Mouse (Mus musculus) gastrocnemius, adult 18-20 months (tissue): ENCODE results near the gene Vmn1r158. TPM values are rescaled to one million over a fixed set of nuclear protein-coding genes. Genes with fewer than 3 reads are reported as not detected.
"Not testable (repeated sequence)": the region's sequence is repeated elsewhere in the genome, so short reads cannot be mapped to it uniquely, and the experiment has no call there.

ENCODE experiments used
- DNase-seq: peaks from one replicate; pipeline ENCODE4 v3.0.0; 2021; ENCODE audit warnings: low spot score
- long read RNA-seq, 2 experiments: library from polyadenylated mRNA; stranded (forward); transcript quantifications; one replicate each; pipeline ENCODE4 v2.0.0; 2021
- total RNA-seq, 2 experiments: library from RNA; stranded (reverse); gene quantifications; 2 replicates each; pipeline ENCODE4 v1.2.3; 2021

The Vmn1r158 gene
- total RNA-seq = not detected
- long read RNA-seq, experiment 1 = 0 reads
- long read RNA-seq, experiment 2 = 0 reads

DNA sequence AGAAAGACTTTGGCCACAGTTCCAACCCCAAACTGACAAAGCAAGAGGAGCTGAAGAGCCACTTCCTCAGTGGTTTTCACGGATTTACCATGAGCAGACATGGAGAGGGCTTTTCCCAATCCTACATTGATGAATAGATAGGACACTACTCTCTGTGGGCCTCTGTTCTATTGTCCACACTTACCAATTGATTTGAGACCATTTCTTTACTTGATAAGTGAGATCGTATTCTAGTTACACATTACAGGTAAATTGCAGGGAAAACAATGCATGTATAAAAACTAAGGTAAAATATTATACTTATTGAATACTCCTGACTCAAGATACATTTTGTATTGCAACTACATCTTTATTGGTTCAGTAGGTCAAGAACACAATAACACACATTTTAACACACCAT is at the start of gene Vmn1r158:
Gene Vmn1r158, minus strand, starts transcription at position 101 of the 400 bp plus-strand sequence.
- not testable (repeated sequence) for DNase-seq

DNA sequence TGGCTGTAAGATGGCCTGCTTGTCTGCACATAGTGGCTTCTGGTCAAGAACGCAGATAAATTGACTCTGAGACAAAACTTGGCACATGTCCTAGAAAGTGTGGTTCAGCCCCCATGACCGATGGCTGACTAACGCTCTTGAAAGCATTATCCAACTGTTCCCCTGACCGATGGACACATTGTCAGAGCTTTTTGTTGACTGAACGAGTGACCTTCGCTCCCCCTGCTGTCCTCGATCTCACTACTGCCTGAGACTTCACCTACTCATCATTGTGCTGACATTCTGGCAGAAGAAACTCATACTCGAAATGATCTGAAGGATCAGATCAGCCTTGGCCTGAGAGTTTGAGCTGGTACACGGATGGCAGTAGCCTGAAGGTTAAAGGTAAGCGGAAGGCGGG is 14.6 kb downstream of the Vmn1r158 start:
- not testable (repeated sequence) for DNase-seq

DNA sequence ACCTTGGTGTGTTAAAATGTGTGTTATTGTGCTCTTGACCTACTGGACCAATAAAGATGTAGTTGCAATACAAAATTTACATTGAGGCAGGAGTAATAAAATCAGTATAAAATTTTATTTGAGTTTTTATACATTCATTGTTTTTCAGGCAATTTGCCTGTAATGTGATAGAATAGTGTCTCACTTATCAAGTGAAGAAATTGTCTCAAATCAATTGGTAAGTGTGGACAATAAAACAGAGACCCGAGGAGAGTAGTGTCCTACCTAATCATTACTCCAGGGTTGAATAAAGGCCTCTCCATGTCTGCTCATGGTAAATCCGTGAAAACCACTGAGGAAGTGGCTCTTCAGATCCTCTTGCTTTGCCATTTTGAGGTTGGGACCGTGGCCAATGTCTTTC is 29.2 kb downstream of the Vmn1r158 start, which contains the start of gene Vmn1r157:
Gene Vmn1r157, plus strand, starts transcription at position 301 of the 400 bp plus-strand sequence.
- DNase-seq = not testable (repeated sequence)

Other genes starting within 250 kb of the Vmn1r158 start
- gene Gm4201, start 225.4 kb downstream of the Vmn1r158 start, total RNA-seq = not detected
- gene Gm4565, start 202.7 kb downstream of the Vmn1r158 start, total RNA-seq = not detected
- gene Vmn1r155, start 132.8 kb downstream of the Vmn1r158 start, total RNA-seq = not detected
- gene Gm8693, start 98.5 kb downstream of the Vmn1r158 start, total RNA-seq = not detected
- not detected for gene Gm4567, start 71.1 kb downstream of the Vmn1r158 start, total RNA-seq
- gene Vmn1r157, start 29.1 kb downstream of the Vmn1r158 start, total RNA-seq = not detected
- gene Vmn1r159, start 52.8 kb upstream of the Vmn1r158 start, total RNA-seq = not detected
- not detected for gene Vmn1r160, start 80.4 kb upstream of the Vmn1r158 start, total RNA-seq
- not detected for gene Gm4214, start 193.9 kb upstream of the Vmn1r158 start, total RNA-seq
- not detected for gene Gm4216, start 229.1 kb upstream of the Vmn1r158 start, total RNA-seq